Mouse (Mus musculus): ENCODE results near the gene Mbd6.

- TF ChIP-seq CTCF (IDR thresholded peaks at IDR 0.05; ENCODE audit: low read depth) (no peak), EP300 (optimal IDR thresholded peaks at IDR 0.05) (no peak)
Measured at GRCm38 (mm10) chr10:127282620-127283215, 6.1 kb downstream of the Mbd6 start.
